Mouse (Mus musculus): Measurements from ENCODE around the gene Plac8.

The Plac8 gene

DNA sequence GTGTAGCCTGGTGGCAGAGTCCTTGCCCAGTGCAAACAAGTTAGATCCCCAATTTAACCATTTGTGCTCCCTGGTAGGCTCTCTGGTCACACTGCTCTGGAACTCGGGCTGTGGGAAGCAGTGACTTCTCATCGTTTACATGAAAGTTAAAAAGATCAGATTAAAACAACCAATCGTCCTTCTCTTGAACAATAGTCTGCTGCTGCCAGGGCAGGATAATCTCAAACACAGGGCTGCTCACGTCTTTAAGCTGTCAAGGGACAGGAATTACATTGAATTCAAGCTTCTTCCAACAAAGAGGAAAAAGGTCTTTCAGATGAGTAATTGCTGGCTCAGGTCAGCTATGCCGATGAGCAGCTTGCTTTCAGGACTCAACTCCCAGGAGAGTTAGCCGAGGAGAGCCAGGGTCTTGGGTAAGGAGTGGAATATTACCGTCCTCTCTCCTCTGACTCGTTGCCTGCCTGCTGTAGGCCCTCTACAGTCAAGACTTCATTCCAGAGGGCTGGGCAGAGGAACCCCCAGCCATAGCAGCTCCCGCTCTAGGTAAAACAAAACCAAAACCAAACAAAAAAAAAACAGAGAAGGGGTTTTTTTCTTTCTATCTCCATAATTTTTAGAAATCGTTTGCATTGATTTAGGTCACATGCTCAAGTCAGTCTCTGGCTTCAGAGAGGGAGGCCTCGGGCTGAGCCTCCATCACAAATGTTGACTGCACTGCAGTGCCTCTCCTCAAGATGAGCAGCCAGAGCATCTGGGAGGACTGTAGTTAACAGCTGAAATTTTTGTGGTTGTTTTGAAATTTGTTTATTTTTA, 9.8 kb upstream of the Plac8 start:
- DNase-seq (ENCODE audit: low spot score in 2 of 2) = no peak

DNA sequence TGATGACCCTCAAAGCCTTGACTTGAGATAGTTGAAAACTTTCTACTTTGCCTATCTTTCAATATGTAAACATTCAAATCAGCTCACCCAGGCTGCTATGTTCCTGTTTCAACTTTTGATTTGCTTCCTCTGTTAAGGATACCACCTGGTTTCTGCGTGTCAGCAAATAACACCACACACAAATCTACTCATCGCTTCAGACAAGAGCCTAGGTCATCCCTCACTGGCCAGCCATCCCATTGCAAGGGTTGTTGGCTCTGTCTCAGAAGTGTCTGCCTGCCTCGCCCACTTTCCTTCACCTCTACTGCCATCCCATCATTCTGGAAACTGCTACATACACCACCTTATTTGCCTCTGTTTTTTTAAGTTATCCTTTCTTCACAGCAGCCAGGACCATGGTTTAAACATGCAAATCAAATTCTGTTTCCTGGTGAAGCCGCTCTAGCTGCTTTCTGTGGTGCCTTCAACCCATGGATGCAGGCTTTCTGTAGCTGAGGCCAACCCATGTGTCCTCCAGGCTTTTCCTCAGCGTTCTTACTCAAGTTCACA, 6.9 kb upstream of the Plac8 start:
- no peak for DNase-seq (ENCODE audit: low spot score in 2 of 2)

DNA sequence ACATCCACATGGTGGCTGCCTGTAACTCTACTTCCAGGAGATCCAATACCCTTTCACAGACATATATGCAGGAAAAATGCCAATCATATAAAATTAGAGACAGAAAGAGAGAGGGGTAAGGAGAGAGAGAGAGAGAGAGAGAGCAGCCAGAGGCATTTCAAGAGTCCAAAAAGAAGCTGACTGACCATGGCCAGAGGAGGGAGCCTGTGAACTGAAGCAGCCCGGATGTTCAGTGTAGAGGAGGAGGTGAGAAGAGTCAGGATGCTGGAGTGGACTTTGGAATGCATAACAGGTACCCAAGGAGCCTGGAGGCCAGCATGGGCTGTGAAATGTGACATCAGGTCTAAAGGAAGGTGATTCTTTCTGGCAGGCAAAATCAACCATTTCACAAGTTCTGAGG, 2.7 kb upstream of the Plac8 start:
- DNase-seq (ENCODE audit: low spot score in 2 of 2) = no peak

DNA sequence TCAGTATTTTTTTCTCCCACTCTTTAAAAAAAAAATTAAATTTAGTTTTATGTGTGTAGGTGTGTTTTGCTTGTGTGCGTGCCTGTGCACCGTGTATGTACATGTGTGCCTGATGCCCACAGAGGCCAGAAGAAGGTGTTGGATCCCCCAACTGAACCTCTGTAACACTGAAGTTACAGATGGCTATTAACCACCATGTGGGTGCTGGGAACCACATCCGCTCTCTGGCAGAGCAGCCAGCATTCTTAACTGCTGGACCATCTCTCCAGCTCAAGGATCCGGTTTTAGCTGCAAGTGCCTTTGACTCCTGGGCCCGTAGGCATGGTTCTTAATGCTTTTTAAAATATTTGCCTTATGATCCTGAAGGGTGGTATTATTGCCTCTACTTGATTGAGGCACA, 1.2 kb upstream of the Plac8 start:
- DNase-seq (ENCODE audit: low spot score in 2 of 2) = no peak

DNA sequence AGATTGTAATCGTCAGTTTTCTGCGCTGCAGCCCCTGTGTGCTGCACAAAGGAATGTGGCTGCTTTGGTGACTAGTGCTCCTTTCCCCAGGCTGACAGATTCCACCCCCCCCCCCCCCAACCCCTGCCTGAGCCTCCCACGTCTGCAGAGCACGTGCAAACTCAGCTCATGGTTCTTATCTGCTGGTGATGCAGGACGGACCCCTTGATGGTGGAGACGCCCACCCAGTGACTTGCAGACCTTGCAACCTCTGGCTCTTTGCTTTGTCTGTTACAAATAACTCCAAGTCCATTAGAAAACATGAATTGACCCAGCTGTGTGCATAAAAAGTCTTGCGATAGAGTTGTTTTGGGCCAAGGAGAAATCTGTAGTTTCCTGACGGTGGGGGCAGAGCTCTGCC, 1.3 kb downstream of the Plac8 start:
- no peak for DNase-seq (ENCODE audit: low spot score in 2 of 2)

DNA sequence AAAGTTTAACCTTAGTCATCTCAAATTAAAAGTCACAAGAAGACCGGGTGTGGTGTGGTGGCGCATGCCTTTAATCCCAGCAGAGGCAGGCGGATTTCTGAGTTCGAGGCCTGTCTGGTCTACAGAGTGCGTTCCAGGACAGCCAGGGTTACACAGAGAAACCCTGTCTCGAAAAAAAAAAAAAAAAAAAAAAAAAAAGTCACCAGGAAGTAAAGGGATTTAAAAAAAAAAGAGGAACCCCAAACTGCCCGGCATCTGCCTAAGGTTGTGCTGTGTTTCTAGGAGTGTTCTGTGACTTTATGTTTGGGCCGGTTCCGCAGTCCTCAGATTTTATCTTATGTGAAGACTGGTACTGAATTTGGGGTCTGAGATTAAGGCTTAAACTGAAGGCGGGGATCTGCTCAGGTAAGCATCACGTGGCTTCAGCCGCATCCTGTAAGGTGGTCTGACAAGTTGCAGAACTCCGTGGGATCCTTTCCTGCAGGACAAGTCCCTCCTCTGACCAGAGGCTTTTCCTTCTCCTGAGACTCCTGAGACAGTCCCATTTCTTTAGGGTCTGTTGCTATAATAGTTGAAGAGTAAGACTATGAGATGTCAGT, 1.9 kb downstream of the Plac8 start:
- DNase-seq (ENCODE audit: low spot score in 2 of 2) = no peak

DNA sequence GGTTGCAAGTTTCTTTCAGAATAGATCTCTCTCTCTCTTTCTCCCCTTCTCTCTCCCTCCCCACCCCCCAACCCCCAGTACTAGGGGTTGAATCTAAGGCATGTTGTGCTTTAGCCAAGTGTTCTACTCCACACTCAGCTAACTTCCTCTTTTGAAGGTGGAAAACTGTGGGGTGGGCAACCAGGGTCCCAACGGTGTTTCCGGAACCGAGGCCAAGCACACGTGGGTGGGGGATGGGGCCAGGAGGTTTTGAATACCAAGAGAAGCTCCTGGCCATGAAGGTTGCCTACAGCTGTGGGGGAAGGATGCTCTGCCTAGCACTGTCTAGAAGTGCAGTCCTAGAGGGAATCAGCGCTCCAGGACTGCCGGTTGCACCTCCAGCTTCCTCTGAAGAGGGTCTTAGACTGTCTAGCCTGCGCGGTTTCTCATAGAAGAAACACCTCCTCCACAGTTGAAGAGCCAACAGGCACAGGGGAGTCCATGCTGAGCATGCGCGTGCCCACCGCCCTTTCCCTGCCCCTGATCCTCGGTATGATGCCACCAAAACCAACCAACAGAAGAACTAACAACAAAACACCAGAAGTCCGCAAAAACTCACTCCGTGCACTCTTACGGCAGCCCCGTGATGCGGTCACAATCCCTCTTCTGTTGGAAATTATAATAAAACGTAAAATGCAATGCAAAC, 2.7 kb downstream of the Plac8 start:
- DNase-seq (ENCODE audit: low spot score in 2 of 2) = peak in 1 of 2 experiments; percentile 57

DNA sequence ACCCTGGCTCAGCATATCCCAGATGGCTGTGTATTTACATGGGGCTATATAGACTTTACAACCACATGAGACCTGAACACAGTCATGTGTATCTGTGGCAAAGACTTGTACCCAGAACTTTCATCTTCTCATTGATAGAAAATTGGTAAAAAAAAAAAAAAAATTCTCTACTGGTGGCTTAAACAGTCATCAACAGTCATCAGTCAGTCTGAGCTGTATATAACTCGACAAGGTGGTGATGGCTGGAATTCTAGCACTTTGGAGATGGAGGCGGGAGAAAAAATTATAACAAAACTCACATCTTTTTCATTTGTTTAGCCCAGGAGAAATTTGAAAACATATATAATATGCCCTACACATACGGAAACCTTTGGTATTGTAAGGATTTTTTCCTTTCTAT, 3.2 kb downstream of the Plac8 start:
- no peak for DNase-seq (ENCODE audit: low spot score in 2 of 2)

DNA sequence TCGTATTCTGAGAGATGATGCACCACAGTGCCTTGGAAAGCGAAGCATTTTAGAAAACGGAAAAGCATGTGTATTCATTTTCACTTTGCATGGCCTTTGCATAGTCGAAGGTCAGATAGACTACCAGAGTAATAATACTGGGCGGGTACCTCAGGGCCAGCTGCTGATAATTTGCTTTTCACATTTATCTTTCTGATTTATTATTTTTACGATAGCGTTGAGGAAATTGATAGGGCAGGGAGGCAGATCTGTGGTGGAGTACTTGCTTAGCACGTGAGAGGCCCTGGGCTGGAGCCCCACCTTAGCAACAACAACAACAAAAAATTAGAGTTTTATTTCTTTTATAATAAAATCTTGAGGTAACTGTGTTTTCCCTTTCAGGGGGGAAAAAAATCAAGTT, 3.9 kb downstream of the Plac8 start:
- no peak for DNase-seq (ENCODE audit: low spot score in 2 of 2)

DNA sequence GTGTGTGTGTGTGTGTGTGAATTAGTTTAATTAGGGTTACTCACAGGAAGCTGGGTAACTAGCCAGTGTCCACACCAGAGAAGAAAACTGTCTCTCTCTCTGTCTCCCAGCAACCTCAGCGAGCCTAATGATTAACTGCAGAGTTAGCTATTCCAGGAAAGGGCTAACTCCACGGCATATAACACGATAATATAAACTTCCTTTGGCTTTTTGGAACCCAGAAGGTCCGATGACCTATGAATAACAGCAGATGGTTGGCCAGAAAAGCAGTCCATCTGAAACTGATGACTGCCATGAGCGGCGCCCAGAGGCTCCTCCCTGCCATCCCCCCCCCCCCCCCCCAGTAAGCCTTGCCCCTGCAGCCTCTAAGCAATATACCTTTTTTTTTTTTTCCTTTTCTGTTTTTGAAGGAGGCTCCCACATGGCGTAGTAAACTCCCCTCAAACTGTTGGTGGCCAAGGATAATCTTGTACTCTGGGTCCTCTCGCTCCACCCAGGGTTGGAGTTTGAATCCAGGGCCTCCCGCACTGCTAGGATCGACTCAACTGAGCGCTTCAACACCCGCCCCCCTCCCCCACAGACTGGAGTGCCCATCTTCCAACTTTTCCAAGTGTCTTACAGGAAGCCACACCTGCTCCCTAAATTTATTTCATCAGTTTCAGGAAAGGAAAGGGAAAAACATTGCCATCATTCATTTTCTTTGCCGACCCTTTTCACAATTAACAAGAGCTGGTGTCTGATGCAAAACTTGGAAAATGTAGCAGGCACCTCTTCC, 4.6 kb downstream of the Plac8 start:
- no peak for DNase-seq (ENCODE audit: low spot score in 2 of 2)

DNA sequence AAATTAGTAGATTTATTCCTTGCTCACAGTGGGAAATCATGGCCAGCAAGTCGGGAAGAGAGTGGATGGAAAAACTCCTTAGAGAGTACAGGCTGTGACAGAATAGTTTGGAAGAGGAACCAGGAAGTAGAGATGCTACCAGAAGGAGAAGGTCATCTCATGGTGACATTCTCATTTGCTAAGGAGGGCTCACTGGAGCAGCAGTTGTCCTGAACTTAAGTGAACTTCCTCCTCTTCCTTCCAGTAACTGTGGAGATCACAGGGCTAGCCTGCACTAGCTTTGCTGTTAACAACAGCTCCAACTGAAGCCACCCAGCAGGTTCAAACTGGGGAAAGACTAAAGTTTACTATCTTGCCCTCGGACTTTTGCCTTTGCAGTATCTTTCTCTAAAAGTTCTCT, 5.2 kb downstream of the Plac8 start:
- DNase-seq (ENCODE audit: low spot score in 2 of 2) = no peak

DNA sequence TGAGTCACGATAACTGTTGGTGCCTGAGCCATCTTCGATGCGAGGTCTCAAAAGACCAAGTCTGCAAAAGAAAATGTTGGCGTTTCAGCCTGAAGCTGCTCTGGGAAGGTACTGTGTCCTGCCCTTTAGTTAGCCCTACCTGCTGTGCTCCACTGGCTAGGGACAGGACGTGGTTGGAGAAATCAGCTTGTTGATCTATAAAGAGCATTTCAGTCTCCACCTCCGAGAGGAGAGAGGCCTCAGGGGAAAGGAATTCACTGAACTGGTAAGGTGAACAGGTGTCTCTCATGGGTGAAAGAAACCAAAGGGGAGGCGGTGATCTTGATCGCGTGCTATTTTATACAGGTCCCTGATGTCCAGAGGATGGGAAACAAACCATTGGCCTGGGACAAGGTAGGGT, 9.3 kb downstream of the Plac8 start:
- DNase-seq (ENCODE audit: low spot score in 2 of 2) = no peak

DNA sequence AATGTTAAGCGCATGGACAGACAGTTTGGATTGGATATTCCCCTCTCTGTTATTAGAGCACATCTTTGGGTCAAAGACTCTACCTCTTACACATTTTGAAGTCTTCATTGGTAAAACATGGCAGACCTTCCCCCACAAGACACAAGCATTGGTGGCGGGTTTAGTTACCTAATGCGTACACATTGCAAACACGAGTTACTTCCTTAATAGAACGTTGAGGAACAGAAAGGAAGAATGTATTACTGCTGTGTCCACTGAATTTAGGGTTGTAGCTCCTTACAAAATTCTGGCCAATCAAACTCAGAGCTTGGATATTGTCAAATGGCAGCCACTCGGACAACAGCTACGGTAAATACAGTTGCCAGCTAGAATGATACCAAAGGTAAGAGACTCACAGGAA, 12.7 kb downstream of the Plac8 start:
- no peak for DNase-seq (ENCODE audit: low spot score in 2 of 2)

DNA sequence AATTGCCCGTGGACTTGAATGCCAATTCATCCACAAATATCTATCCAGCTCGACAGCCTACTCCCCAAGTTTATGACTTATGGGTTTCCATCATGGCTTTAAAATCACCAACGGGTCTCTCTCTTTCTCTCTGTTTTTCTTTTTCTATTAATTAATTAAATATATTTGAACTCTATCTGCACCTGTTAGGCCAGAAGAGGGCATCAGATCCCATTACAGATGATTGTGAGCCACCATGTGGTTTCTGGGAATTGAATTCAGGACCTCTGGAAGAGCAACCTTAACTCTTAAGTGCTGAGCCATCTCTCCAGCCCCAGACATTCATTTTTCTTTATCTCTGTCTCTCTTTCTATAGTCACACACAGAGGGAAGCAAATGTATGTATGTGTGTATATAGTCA, 13.3 kb downstream of the Plac8 start:
- no peak for DNase-seq (ENCODE audit: low spot score in 2 of 2)

DNA sequence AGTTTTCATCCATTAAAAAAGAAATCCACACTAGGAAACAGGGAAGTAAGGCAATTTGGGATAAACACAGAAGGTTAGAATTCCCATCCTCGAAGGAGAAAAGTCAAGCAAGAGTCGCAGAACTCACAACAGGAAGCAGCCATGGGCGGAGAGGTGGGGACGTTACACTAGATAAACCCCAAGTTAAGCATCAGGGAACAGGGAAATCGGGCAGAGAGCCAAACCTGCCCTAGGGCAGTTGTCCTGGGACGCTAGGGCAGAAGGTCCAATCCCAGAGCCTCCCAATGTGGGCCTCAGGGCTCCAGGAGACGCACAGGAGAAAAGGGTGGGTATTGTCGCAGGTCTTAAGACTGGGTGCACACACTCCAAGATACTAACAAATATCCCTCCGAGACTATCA, 14.5 kb downstream of the Plac8 start:
- DNase-seq (ENCODE audit: low spot score in 2 of 2) = no peak

DNA sequence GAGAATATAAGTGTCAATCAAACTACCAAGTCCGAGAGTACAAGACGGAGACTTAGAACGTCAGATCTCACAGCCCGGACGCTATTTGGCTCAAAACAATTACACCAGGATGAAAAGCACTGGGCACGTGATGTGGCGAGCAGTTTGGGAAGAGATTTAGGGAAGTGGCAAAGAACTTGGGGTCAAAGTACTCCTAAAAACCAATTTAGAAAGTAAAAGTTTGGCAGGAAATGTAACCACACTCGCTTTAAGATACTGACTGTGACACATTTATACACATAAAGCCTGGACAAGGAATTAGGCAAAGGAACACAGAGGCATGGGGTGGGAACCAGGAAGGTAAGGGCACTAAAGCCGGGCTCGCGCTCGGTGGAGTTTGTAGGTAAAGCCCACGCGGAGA, 15.0 kb downstream of the Plac8 start:
- no peak for DNase-seq (ENCODE audit: low spot score in 2 of 2)

DNA sequence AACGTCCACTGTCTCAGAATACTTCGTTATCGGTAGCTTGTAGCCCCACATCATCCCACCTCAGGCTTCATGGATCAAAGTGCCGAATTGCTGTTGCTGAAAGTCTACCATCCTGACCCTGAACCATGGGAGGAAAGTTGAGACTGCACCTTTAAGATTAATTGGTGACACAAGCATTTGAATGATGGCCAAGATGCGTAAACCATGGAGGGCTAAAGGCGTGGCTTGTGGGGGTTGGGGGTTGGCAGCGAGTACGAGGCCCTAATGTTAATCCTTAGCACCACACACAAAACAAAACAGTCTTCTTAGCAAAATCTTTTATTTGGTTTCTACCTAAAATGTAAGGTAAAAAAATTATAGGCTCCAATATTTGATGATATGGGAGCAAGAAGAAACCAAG, 18.6 kb downstream of the Plac8 start:
- no peak for DNase-seq (ENCODE audit: low spot score in 2 of 2)

DNA sequence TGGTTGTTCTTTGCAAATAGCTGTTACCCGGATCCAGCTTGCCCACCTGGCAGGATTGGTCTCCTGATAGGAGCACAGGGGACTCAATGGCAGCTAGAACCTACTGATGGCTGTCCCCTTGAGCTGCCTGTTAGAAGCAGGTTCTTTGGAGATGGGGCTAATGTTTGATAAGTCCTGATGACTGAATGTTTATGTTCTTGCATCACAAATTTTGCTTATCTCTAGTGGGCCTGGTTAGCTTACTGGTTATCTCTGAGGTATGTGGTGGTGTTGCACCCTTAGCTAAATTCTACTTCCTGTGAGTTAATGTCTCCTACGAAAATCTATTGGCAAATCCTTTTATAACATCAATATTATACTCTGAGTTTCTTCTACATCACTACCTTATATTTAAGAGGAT, 20.1 kb downstream of the Plac8 start:
- DNase-seq (ENCODE audit: low spot score in 2 of 2) = no peak

DNA sequence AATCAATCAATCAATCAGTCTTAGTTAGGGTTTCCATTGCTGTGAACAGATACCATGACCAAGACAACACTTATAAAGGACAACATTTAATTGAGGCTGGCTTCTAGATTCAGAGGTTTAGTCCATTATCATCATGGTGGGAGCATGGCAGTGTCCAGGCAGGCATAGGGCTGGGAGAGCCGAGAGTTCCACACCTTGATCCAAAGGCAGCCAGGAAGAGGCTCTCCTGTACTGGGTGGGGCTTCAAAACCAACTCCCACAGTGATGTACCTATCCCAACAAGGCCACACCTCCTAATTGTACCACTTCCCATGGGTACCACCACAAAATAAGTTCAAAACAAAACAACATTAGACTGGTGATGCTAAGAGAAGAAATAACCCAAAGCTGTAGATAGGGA, 21.9 kb downstream of the Plac8 start:
- DNase-seq (ENCODE audit: low spot score in 2 of 2) = no peak

DNA sequence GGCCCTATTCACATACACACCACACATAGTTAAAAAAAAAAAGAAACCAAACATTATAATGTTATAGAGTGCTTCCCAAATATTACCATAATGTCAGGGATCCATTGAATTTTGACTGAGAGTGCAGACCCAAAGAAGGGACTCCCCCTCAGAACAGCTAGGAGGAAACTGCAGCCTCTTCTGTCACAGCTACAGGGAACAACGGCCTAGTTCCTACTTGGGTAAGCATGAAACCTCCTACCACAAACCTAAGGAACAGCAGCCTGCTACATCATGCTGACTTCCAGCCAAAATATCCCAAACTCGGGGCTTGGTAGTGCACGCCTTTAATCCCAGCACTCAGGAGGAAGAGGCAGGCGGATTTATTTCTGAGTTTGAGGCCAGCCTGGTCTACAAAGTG, 22.7 kb downstream of the Plac8 start:
- DNase-seq (ENCODE audit: low spot score in 2 of 2) = no peak

DNA sequence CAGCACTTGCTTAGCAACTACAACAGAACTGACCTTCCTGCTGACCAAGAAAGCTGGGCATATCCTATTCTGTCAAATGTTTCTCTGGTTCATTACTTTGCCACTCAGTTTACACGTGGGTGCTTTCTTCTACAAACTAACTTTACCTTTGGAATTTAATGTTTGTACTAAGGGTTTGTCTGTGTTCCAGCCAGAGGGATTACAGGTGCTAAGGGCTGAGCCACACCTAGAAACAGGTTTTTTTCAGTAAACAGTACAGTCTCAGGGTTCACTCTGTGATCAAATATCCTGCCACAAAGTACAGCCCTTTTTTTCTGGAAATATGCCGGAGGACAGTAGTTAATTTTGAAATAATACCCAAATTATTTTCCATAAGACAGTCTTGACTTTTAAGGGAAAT, 23.8 kb downstream of the Plac8 start:
- DNase-seq (ENCODE audit: low spot score in 2 of 2) = no peak
